Mouse (Mus musculus) erythroblast, embryonic 14.5 days (primary cell): ENCODE data around the gene Ccdc85b. TPM values are rescaled to one million over a fixed set of nuclear protein-coding genes. Genes with fewer than 3 reads are reported as not detected.

Experiments used
- H3K27me3 ChIP-seq: 2 replicates; pipeline ENCODE4 v1.6.1; 2012; ENCODE audit warnings: inconsistent platforms; ENCODE audit not compliant: control insufficient read depth
- H3K36me3 ChIP-seq: 2 replicates; pipeline ENCODE4 v1.6.1; 2012; ENCODE audit warnings: mild to moderate bottlenecking, inconsistent platforms; ENCODE audit not compliant: control insufficient read depth
- H3K4me1 ChIP-seq: 2 replicates; pipeline ENCODE4 v1.6.1; 2012; ENCODE audit warnings: inconsistent platforms; ENCODE audit not compliant: control insufficient read depth
- H3K4me3 ChIP-seq: replicated peaks from 2 replicates; pipeline ENCODE3; 2012; ENCODE audit warnings: moderate library complexity, mild to moderate bottlenecking, inconsistent platforms
- H3K9me3 ChIP-seq: 2 replicates; pipeline ENCODE4 v1.6.1; 2012; ENCODE audit warnings: low read length, inconsistent platforms, mixed read lengths; ENCODE audit not compliant: control insufficient read depth
- GATA1 ChIP-seq: IDR thresholded peaks from 2 replicates; pipeline ENCODE4 v1.6.1; 2012; ENCODE audit warnings: low read length, inconsistent platforms, mixed read lengths
- TAL1 ChIP-seq: IDR thresholded peaks from 3 replicates; pipeline ENCODE4 v1.6.1; 2012; ENCODE audit warnings: low read length, inconsistent platforms, mixed read lengths
- polyA plus RNA-seq: library from polyadenylated mRNA; stranded (reverse); fragments of >175 nt; gene quantifications from 2 replicates; pipeline ENCODE4 v1.2.3, GENCODE M21; 2012

Gene Ccdc85b
- polyA plus RNA-seq, 1 experiment: 0.57 TPM

DNA sequence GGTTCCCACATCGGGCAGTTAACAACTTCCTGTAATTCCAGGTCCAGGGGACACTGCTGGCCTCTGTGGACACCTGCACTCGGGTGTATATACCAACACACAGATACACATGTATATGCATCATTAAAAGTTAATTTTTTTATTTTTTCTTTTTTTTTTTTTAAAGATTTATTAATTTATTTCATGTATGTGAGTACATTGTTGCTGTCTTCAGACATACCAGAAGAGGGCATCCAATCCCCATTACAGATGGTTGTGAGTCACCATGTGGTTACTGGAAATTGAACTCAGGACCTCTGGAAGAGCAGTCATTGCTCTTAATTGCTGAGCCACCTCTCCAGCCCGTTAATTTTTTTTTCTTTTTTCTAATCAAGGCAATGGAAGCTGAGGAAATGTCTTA is 15.2 kb upstream of the Ccdc85b start:
- H3K9me3 ChIP-seq: no peaks in the 10 kb centered on the region; the same call in 1 of the 2 replicates
- H3K27me3 ChIP-seq: peaks cover 52% of the 10 kb centered on the region
- H3K4me1 ChIP-seq: peaks cover 17% of the 10 kb centered on the region
- no peak overlapping the region for H3K4me3 ChIP-seq
- no peaks in the 10 kb centered on the region for H3K36me3 ChIP-seq
- TF ChIP-seq TAL1 (no peak), GATA1 (no peak)

DNA sequence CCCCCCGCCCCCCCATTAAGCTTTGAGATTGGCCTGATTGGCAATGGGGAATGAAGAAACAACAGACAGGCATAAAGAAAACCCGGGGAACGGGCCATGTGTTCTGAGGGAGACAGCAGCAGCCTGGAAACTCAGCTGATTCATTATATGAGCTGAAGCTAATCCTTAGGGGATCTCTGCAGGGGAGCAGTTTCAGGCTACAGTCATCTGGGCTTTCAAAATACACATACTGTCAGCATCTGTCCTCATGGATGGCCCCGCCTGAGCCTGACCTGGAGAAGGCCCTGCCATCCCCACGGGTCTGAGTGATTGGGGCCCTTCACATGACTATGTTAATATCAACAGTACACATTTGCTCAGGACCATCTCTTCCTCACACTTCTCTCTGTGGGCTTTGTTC is 14.2 kb upstream of the Ccdc85b start:
- Histone ChIP-seq H3K4me3 (no peak overlapping the region), H3K4me1 (peaks cover 17% of the 10 kb centered on the region), H3K9me3 (no peaks in the 10 kb centered on the region; the same call in 1 of the 2 replicates), H3K27me3 (peaks cover 47% of the 10 kb centered on the region), H3K36me3 (peaks cover 5% of the 10 kb centered on the region)
- TF ChIP-seq TAL1: no peak
- no peak for TF ChIP-seq GATA1

DNA sequence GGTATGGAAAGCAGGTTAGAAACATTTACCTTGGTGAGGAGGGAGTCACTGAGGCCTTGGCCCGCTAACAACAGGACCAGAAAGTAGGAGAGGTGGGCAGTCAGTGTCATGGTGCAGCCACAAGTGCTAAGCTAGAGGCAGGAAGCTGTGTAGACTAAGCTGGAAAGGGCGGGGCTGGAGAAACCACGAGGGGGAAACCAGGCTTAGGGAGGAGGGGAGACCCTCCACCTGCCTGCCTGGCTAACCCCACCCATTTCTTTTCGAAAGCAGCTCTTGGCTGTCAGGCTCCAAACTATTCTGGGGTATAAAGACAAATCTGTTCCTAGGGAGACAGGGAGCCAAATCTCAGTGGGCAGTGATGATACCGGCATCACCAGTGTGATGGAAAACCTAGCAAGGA is 10.7 kb upstream of the Ccdc85b start, which contains the start of gene Ctsw:
TSS of gene Ctsw (minus strand) at position 134 of the 400 bp plus-strand sequence.
- TF ChIP-seq TAL1: no peak
- TF ChIP-seq GATA1: no peak
- no peaks in the 10 kb centered on the region for H3K9me3 ChIP-seq
- H3K4me3 ChIP-seq: no peak within 1 kb of the TSS
- peaks cover 2% of the 10 kb centered on the region for H3K4me1 ChIP-seq
- H3K36me3 ChIP-seq: peaks cover 39% of the 10 kb centered on the region
- peaks cover 16% of the 10 kb centered on the region for H3K27me3 ChIP-seq

DNA sequence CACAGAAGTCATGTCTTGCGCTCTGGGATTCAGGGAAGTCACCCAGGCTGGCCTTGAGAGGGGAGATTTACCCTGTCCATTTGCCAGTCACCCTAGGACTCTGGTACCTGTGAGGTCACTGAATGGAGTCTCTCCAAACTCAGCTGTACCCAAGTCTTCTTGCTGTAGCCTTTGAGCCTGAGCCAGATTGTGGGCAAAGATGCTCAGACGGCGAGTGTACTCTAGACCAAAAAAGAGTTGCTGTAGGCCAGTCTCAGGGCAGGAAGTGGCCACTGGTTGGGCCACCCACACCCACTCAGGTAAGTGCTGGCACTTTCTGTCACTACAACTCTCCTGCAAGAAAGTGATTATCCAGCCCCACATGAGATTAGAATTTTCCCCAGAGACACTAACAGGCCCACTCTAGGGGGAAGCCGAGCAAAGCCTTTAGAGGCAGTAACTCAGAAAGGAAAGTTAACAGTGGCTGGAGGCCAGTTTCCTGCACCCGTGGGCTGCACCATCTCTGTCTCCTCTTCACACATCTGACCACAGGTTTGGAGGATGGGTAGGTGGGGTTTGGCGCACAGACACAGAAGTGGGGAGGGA is 9.3 kb upstream of the Ccdc85b start:
- no peak for TF ChIP-seq GATA1
- no peak for TF ChIP-seq TAL1
- H3K4me3 ChIP-seq: no peak overlapping the region
- H3K4me1 ChIP-seq: peaks cover 3% of the 10 kb centered on the region; the same call in 1 of the 2 replicates
- no peaks in the 10 kb centered on the region for H3K9me3 ChIP-seq
- peaks cover 50% of the 10 kb centered on the region for H3K36me3 ChIP-seq
- peaks cover 6% of the 10 kb centered on the region for H3K27me3 ChIP-seq

DNA sequence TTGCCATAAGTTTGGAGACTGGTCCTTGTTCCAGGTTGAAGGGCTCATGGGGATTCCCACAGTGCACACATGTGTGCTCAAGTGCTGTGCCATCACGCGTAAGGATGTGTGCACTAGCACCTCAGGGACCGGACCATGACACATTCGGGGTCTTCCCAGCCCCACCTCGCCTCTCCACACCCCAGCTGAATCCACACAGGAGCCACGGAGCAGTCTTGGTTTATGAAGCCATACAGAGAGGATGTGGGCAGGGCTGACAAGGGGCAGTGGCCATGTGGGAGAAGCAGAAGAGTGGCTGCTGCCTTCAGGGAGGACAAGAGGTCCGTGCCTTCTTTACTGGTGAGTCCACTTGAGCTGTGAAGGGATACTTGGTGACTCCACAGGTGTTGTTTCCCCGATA is 7.3 kb upstream of the Ccdc85b start:
- peaks cover 18% of the 10 kb centered on the region for H3K4me1 ChIP-seq
- peaks cover 50% of the 10 kb centered on the region for H3K36me3 ChIP-seq
- no peaks in the 10 kb centered on the region for H3K9me3 ChIP-seq
- TF ChIP-seq TAL1 (no peak), GATA1 (no peak)
- no peak overlapping the region for H3K4me3 ChIP-seq
- peaks cover 3% of the 10 kb centered on the region for H3K27me3 ChIP-seq

DNA sequence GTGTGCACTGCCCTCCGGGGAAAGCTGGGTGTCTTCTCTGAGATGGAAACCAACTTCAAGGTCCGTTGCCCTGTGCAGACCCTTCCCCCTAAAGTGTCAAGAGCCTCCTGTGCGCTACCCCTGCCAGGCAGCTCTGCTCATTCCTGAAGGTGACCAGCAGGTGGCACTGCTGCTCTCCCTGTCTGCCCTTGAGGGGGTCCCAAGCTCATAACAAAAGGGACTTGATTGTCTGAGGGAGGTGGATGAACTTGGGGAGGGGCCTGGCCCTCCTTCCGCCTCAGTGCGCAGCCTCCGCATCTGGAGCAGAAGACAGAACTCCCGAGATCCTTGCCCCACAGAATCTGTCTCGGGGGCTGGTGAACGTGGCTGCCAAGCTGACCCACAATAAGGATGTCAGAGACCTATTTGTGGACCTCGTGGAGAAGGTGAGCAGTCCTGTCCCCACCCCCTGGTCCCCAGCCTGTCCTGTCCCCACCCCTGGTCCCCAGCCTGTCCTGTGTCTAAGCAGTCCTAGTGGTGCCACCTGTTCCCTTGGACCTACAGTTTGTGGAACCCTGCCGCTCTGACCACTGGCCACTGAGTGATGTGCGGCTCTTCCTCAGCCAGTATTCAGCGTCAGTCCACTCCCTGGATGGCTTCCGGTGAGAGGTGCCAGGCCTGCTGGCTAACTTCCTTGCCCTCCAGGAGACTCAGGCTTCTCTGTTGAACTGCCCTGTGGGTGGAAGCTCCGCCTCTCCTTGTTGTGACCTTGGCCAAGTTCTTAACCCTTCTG is 6.3 kb upstream of the Ccdc85b start:
- no peaks in the 10 kb centered on the region for H3K27me3 ChIP-seq
- no peak overlapping the region for H3K4me3 ChIP-seq
- no peaks in the 10 kb centered on the region for H3K9me3 ChIP-seq
- TF ChIP-seq GATA1 (no peak), TAL1 (no peak)
- peaks cover 28% of the 10 kb centered on the region for H3K4me1 ChIP-seq
- peaks cover 50% of the 10 kb centered on the region for H3K36me3 ChIP-seq

DNA sequence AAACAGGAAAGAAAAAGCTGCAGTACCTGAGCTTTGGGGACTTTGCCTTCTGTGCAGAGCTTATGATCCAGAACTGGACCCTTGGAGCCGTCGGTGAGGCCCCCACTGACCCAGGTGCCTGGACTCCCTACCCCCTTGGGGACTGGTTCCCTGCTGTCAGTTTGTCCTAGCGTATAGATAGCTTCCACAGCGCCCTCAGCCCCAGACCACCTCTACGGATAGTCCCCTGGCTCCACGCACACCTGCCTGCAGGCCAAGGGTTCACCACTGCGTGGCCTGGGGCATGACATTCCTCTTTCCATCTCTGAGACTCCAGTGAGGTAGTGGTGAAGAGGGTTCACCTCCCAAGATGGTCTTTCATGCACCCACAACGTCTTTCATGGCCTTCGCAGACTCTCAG is 5.5 kb upstream of the Ccdc85b start:
- Histone ChIP-seq H3K4me1 (peaks cover 34% of the 10 kb centered on the region), H3K36me3 (peaks cover 50% of the 10 kb centered on the region), H3K4me3 (no peak overlapping the region), H3K27me3 (no peaks in the 10 kb centered on the region; the same call in 1 of the 2 replicates), H3K9me3 (no peaks in the 10 kb centered on the region)
- TF ChIP-seq TAL1: no peak

DNA sequence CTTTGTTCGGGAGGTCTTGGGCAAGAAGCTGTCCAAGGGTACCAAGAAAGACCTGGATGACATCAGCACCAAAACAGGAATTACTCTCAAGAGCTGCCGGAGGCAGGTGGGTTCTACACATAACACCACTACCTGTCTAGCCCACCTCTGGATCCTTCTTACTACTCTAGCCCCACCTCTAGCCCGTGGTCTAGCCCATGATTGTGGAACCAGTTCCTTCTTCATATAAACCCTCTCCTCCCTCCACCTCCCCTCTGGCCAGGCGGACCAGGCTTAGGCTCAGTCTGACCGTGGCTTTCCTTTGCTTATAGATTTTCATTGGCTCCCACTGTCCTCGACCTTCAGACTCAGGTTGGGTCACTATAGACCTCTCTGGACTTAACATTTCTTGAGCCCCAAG is 3.7 kb upstream of the Ccdc85b start:
- H3K4me3 ChIP-seq: peak overlapping the region; percentile 83
- H3K27me3 ChIP-seq: peaks cover 6% of the 10 kb centered on the region
- no peak for TF ChIP-seq TAL1
- TF ChIP-seq GATA1: no peak
- peaks cover 41% of the 10 kb centered on the region for H3K36me3 ChIP-seq
- peaks cover 52% of the 10 kb centered on the region for H3K4me1 ChIP-seq
- no peaks in the 10 kb centered on the region for H3K9me3 ChIP-seq

DNA sequence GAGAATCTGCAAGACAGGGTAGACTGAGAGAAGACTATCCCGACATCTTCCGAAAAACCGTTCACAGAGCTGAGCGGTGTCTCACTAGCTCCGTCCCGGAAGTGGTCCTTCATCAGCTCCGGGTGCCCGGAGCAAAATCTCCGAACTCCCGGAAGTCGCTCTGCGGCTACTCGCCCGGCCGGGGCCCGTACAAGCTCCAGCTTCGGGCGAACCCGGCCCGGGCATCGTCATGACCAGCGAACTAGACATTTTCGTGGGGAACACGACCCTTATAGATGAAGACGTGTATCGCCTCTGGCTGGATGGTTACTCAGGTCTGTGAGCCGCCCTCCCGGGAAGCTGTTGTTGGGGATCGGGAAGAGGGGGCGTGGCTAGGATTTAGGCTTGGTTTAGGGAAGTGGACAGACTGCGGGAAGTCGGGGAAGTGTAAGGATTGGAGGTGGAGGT is 2.8 kb upstream of the Ccdc85b start, which contains the start of gene Fibp:
TSS of gene Fibp (plus strand) at position 151 of the 447 bp plus-strand sequence.
- Histone ChIP-seq H3K36me3 (peaks cover 32% of the 10 kb centered on the region), H3K9me3 (no peaks in the 10 kb centered on the region), H3K27me3 (peaks cover 10% of the 10 kb centered on the region), H3K4me3 (peak within 1 kb of the TSS; percentile 83), H3K4me1 (peaks cover 61% of the 10 kb centered on the region)
- TF ChIP-seq GATA1: no peak
- TF ChIP-seq TAL1: no peak
